Mouse (Mus musculus) MEL (cell line): ENCODE measurements around the gene Romo1. TPM values are rescaled to one million over a fixed set of nuclear protein-coding genes. Genes with fewer than 3 reads are reported as not detected.
A peak's percentile ranks its signal among the peaks of the same experiment; 100 is the strongest.

Source experiments
- DNase-seq: peaks from one replicate; pipeline ENCODE4 v3.0.0; 2011; ENCODE audit warnings: low read depth, low spot score
- H3K27ac ChIP-seq: 2 replicates; pipeline ENCODE4 v1.5.1; 2012; ENCODE audit warnings: low read depth, mild to moderate bottlenecking, control low read depth, low read length, moderate library complexity; ENCODE audit not compliant: control insufficient read depth
- H3K27me3 ChIP-seq, 2 experiments: fragments of 150-350 bp in 1 of 2; sonication (generic) in 1 of 2; 2 replicates each; pipeline ENCODE4 v1.6.1; 2012; ENCODE audit warnings: low read length in 2 of 2, mild to moderate bottlenecking in 2 of 2, improper control_type of control experiment in 1 of 2, moderate library complexity in 1 of 2; ENCODE audit not compliant: insufficient read depth in 2 of 2, control insufficient read depth in 1 of 2
- H3K36me3 ChIP-seq, 2 experiments: 2 replicates each; pipeline ENCODE4 v1.6.1; 2012 to 2014; ENCODE audit warnings: low read length in 2 of 2, improper control_type of control experiment in 1 of 2, inconsistent platforms in 1 of 2, mild to moderate bottlenecking in 1 of 2; ENCODE audit not compliant: insufficient read depth in 2 of 2, control insufficient read depth in 1 of 2
- H3K4me1 ChIP-seq, 2 experiments: fragments of 150-350 bp in 1 of 2; sonication (generic) in 1 of 2; 2 replicates each; pipeline ENCODE4 v1.6.1; 2012; ENCODE audit warnings: low read length in 2 of 2, improper control_type of control experiment in 1 of 2, mild to moderate bottlenecking in 1 of 2; ENCODE audit not compliant: insufficient read depth in 2 of 2, control insufficient read depth in 1 of 2
- H3K4me3 ChIP-seq, 2 experiments: fragments of 150-350 bp in 1 of 2; sonication (generic) in 1 of 2; 2 replicates each; pipeline ENCODE4 v1.5.1; 2012; ENCODE audit warnings: low read depth in 2 of 2, low read length in 2 of 2, mild to moderate bottlenecking in 2 of 2, moderate library complexity in 2 of 2, control low read depth in 1 of 2, improper control_type of control experiment in 1 of 2; ENCODE audit not compliant: control insufficient read depth in 1 of 2, insufficient read depth in 1 of 2
- H3K79me2 ChIP-seq: 2 replicates; pipeline ENCODE4 v1.6.1; 2012; ENCODE audit warnings: mild to moderate bottlenecking, low read length, moderate library complexity; ENCODE audit not compliant: control insufficient read depth, poor library complexity, insufficient read depth
- H3K9ac ChIP-seq: 2 replicates; pipeline ENCODE4 v1.6.1; 2012; ENCODE audit warnings: low read depth, mild to moderate bottlenecking, control low read depth, low read length, moderate library complexity; ENCODE audit not compliant: control insufficient read depth, poor library complexity, severe bottlenecking
- H3K9me3 ChIP-seq: fragments of 150-350 bp; sonication (generic); replicated peaks from 2 replicates; pipeline ENCODE4 v1.6.1; 2012; ENCODE audit warnings: mild to moderate bottlenecking, low read length, improper control_type of control experiment, moderate library complexity; ENCODE audit not compliant: insufficient read depth
- BHLHE40 ChIP-seq: IDR thresholded peaks from 2 replicates; pipeline ENCODE4 v1.6.1; 2012; ENCODE audit warnings: low read depth, mild to moderate bottlenecking, inconsistent platforms, low read length, improper control_type of control experiment, borderline replicate concordance
- CHD1 ChIP-seq: IDR thresholded peaks from 2 replicates; pipeline ENCODE4 v1.6.1; 2012; ENCODE audit warnings: low read depth, mild to moderate bottlenecking, inconsistent platforms, low read length, improper control_type of control experiment
- CHD2 ChIP-seq: IDR thresholded peaks from 2 replicates; pipeline ENCODE4 v1.6.1; 2011; ENCODE audit warnings: low read length, improper control_type of control experiment
- CTCF ChIP-seq, 3 experiments: IDR thresholded peaks in 2 of 3; conservative IDR thresholded peaks in 1 of 3; 2 replicates each; pipeline ENCODE4 v1.5.1; 2011 to 2012; ENCODE audit warnings: low read length in 3 of 3, low read depth in 2 of 3, mild to moderate bottlenecking in 2 of 3, improper control_type of control experiment in 1 of 3, inconsistent platforms in 1 of 3, mixed read lengths in 1 of 3, moderate library complexity in 1 of 3; ENCODE audit not compliant: control insufficient read depth in 1 of 3, insufficient read depth in 1 of 3, poor library complexity in 1 of 3, severe bottlenecking in 1 of 3
- E2F4 ChIP-seq: IDR thresholded peaks from 2 replicates; pipeline ENCODE4 v1.6.1; 2011; ENCODE audit warnings: low read depth, low read length, improper control_type of control experiment, borderline replicate concordance
- ELF1 ChIP-seq: IDR thresholded peaks from 2 replicates; pipeline ENCODE4 v1.6.1; 2014; ENCODE audit warnings: low read depth, mild to moderate bottlenecking, inconsistent platforms, low read length, improper control_type of control experiment, moderate library complexity
- ETS1 ChIP-seq: IDR thresholded peaks from 2 replicates; pipeline ENCODE4 v1.6.1; 2012; ENCODE audit warnings: low read depth, mild to moderate bottlenecking, inconsistent platforms, low read length, improper control_type of control experiment, moderate library complexity
- GABPA ChIP-seq: IDR thresholded peaks from 2 replicates; pipeline ENCODE4 v1.6.1; 2012; ENCODE audit warnings: low read depth, mild to moderate bottlenecking, inconsistent platforms, low read length, improper control_type of control experiment, moderate library complexity
- GATA1 ChIP-seq: IDR thresholded peaks from 2 replicates; pipeline ENCODE4 v1.6.1; 2011; ENCODE audit warnings: low read depth, low read length, improper control_type of control experiment
- HCFC1 ChIP-seq: IDR thresholded peaks from 2 replicates; pipeline ENCODE4 v1.6.1; 2012; ENCODE audit warnings: low read depth, mild to moderate bottlenecking, inconsistent platforms, low read length, improper control_type of control experiment, moderate library complexity
- JUND ChIP-seq: IDR thresholded peaks from 2 replicates; pipeline ENCODE4 v1.6.1; 2011; ENCODE audit warnings: low read depth, mild to moderate bottlenecking, improper control_type of control experiment, low read length
- KAT2A ChIP-seq: conservative IDR thresholded peaks from 2 replicates; pipeline ENCODE4 v1.6.1; 2012; ENCODE audit warnings: low read depth, low read length, improper control_type of control experiment, inconsistent platforms
- MAX ChIP-seq: IDR thresholded peaks from 2 replicates; pipeline ENCODE4 v1.6.1; 2011; ENCODE audit warnings: low read length, improper control_type of control experiment
- MAZ ChIP-seq: IDR thresholded peaks from 2 replicates; pipeline ENCODE4 v1.6.1; 2012; ENCODE audit warnings: low read depth, mild to moderate bottlenecking, inconsistent platforms, low read length, improper control_type of control experiment
- MEF2A ChIP-seq: IDR thresholded peaks from 2 replicates; pipeline ENCODE4 v1.6.1; 2014; ENCODE audit warnings: low read depth, mild to moderate bottlenecking, inconsistent platforms, low read length, improper control_type of control experiment; ENCODE audit not compliant: poor library complexity, insufficient replicate concordance, severe bottlenecking; ENCODE audit errors: extremely low read depth
- MXI1 ChIP-seq: IDR thresholded peaks from 2 replicates; pipeline ENCODE4 v1.6.1; 2011; ENCODE audit warnings: mild to moderate bottlenecking, low read depth, low read length, improper control_type of control experiment
- MYB ChIP-seq: IDR thresholded peaks from 2 replicates; pipeline ENCODE4 v1.6.1; 2011; ENCODE audit warnings: mild to moderate bottlenecking, low read depth, low read length, improper control_type of control experiment
- MYC ChIP-seq: IDR thresholded peaks from 2 replicates; pipeline ENCODE4 v1.6.1; 2011; ENCODE audit warnings: low read depth, mild to moderate bottlenecking, low read length, improper control_type of control experiment, moderate library complexity
- NELFE ChIP-seq: IDR thresholded peaks from 2 replicates; pipeline ENCODE4 v1.6.1; 2011; ENCODE audit warnings: low read depth, low read length, improper control_type of control experiment
- NRF1 ChIP-seq: IDR thresholded peaks from 2 replicates; pipeline ENCODE4 v1.6.1; 2014; ENCODE audit warnings: low read depth, mild to moderate bottlenecking, inconsistent platforms, low read length, improper control_type of control experiment, moderate library complexity; ENCODE audit not compliant: poor library complexity, insufficient read depth, severe bottlenecking
- POLR2A ChIP-seq, 2 experiments: IDR thresholded peaks; 2 replicates each; pipeline ENCODE4 v1.6.1; 2011 to 2012; ENCODE audit warnings: low read length in 2 of 2, mild to moderate bottlenecking in 2 of 2, control low read depth in 1 of 2, improper control_type of control experiment in 1 of 2, low read depth in 1 of 2, moderate library complexity in 1 of 2; ENCODE audit not compliant: control insufficient read depth in 1 of 2, insufficient read depth in 1 of 2, poor library complexity in 1 of 2
- POLR2AphosphoS2 ChIP-seq: IDR thresholded peaks from 2 replicates; pipeline ENCODE4 v1.6.1; 2011; ENCODE audit warnings: low read length, improper control_type of control experiment
- POLR2AphosphoS5 ChIP-seq: IDR thresholded peaks from 2 replicates; pipeline ENCODE4 v1.6.1; 2012; ENCODE audit warnings: low read depth, borderline replicate concordance, mild to moderate bottlenecking, inconsistent platforms, low read length, moderate library complexity, mixed read lengths
- RAD21 ChIP-seq: IDR thresholded peaks from 2 replicates; pipeline ENCODE4 v1.6.1; 2011; ENCODE audit warnings: mild to moderate bottlenecking, low read depth, low read length, improper control_type of control experiment
- RCOR1 ChIP-seq: IDR thresholded peaks from 2 replicates; pipeline ENCODE4 v1.6.1; 2012; ENCODE audit warnings: low read depth, mild to moderate bottlenecking, inconsistent platforms, low read length, improper control_type of control experiment
- SIN3A ChIP-seq: IDR thresholded peaks from 2 replicates; pipeline ENCODE4 v1.6.1; 2012; ENCODE audit warnings: low read length, improper control_type of control experiment, inconsistent platforms
- SMC3 ChIP-seq: IDR thresholded peaks from 2 replicates; pipeline ENCODE4 v1.6.1; 2011; ENCODE audit warnings: low read depth, low read length, improper control_type of control experiment
- TAL1 ChIP-seq: IDR thresholded peaks from 2 replicates; pipeline ENCODE4 v1.6.1; 2012; ENCODE audit warnings: mild to moderate bottlenecking, inconsistent platforms, low read length, moderate library complexity, mixed read lengths
- TBP ChIP-seq: IDR thresholded peaks from 2 replicates; pipeline ENCODE4 v1.8.0; 2011; ENCODE audit warnings: low read depth, low read length, improper control_type of control experiment
- USF1 ChIP-seq: IDR thresholded peaks from 2 replicates; pipeline ENCODE4 v1.6.1; 2014; ENCODE audit warnings: low read depth, mild to moderate bottlenecking, inconsistent platforms, low read length, improper control_type of control experiment, moderate library complexity
- USF2 ChIP-seq, 2 experiments: IDR thresholded peaks; 2 replicates each; pipeline ENCODE4 v1.6.1; 2011 to 2012; ENCODE audit warnings: improper control_type of control experiment in 2 of 2, low read length in 2 of 2, borderline replicate concordance in 1 of 2, inconsistent platforms in 1 of 2, low read depth in 1 of 2, mild to moderate bottlenecking in 1 of 2; ENCODE audit not compliant: insufficient read depth in 1 of 2
- ZC3H11A ChIP-seq: IDR thresholded peaks from 2 replicates; pipeline ENCODE4 v1.6.1; 2012; ENCODE audit warnings: low read depth, mild to moderate bottlenecking, inconsistent platforms, low read length, improper control_type of control experiment
- ZKSCAN1 ChIP-seq: IDR thresholded peaks from 2 replicates; pipeline ENCODE4 v1.6.1; 2012; ENCODE audit warnings: low read depth, mild to moderate bottlenecking, inconsistent platforms, low read length, improper control_type of control experiment, moderate library complexity
- ZMIZ1 ChIP-seq: IDR thresholded peaks from 2 replicates; pipeline ENCODE4 v1.6.1; 2012; ENCODE audit warnings: low read depth, mild to moderate bottlenecking, inconsistent platforms, low read length, improper control_type of control experiment, moderate library complexity
- ZNF384 ChIP-seq: IDR thresholded peaks from 2 replicates; pipeline ENCODE4 v1.6.1; 2012; ENCODE audit warnings: low read depth, mild to moderate bottlenecking, inconsistent platforms, low read length, improper control_type of control experiment
- polyA plus RNA-seq, 2 experiments: library from polyadenylated mRNA; stranded (reverse) in 1 of 2; unstranded in 1 of 2; fragments of >175 nt in 1 of 2; fragments of >200 nt in 1 of 2; gene quantifications; 2 replicates each; pipeline versions ENCODE4 v1.2.1 to v1.2.4; 2012; ENCODE audit warnings: low replicate concordance in 2 of 2, low read depth in 1 of 2; ENCODE audit not compliant: insufficient read length in 2 of 2, insufficient read depth in 1 of 2, missing spikeins in 1 of 2
- total RNA-seq: library from RNA; depleted of rRNA; stranded (reverse); fragments of 300-350 nt; gene quantifications from 2 replicates; pipeline ENCODE4 v1.2.3, GENCODE M21; 2012; rRNA removed

Gene Romo1
- 392 and 402 TPM in 2 replicates for total RNA-seq
- polyA plus RNA-seq, result 100 to 1,000 TPM in 1 of 2 experiments, not detected in 1; 554 TPM

- H3K79me2 ChIP-seq, result peaks cover 16% of the 10 kb centered on the region
- H3K4me3 ChIP-seq, result peak within 1 kb of the TSS; percentile 69 to 78
- peaks cover 17 to 19% of the 10 kb centered on the region in 2 experiments for H3K36me3 ChIP-seq
- H3K4me1 ChIP-seq, result peaks cover 0 to 2% of the 10 kb centered on the region in 2 experiments; a peak in 1 of 4 replicates
- H3K27me3 ChIP-seq, result no peaks in the 10 kb centered on the region
- peak; percentile 97 for DNase-seq
- peak within 1 kb of the TSS; percentile 66 for H3K27ac ChIP-seq
- no peaks in the 10 kb centered on the region for H3K9me3 ChIP-seq
- peak within 1 kb of the TSS; percentile 70 for H3K9ac ChIP-seq
- TF ChIP-seq POLR2AphosphoS2 (peak; percentile 71; the same call in 1 of the 2 replicates), RCOR1 (0 out of 2 replicates have a peak, but pooled peaks have one; percentile 3), TBP (peak; percentile 75), ZKSCAN1 (no peak), KAT2A (peak; percentile 72; the same call in 1 of the 2 replicates), ZMIZ1 (peak; percentile 78), MAX (peak; percentile 88), POLR2AphosphoS5 (0 out of 2 replicates have a peak, but pooled peaks have one; percentile 3), E2F4 (no peak), CTCF (IDR thresholded peaks at IDR 0.05 in 2 of 3, conservative IDR thresholded peaks at IDR 0.05 in 1 of 3; ENCODE audit: control insufficient read depth in 1 of 3, insufficient read depth in 1 of 3, low read depth in 2 of 3, low read length in 3 of 3, poor library complexity in 1 of 3, severe bottlenecking in 1 of 3) (peak in 2 of 3 experiments; percentile 35 to 45; a peak in 4 of 6 replicates), GABPA (no peak), ELF1 (peak; percentile 67; the same call in 1 of the 2 replicates), MAZ (no peak), MYB (no peak), HCFC1 (peak; percentile 93), ZC3H11A (no peak), MXI1 (peak; percentile 91), JUND (no peak), RAD21 (no peak), MYC (peak; percentile 67; the same call in 1 of the 2 replicates), NELFE (peak; percentile 89), ZNF384 (no peak), CHD1 (no peak), POLR2A (IDR thresholded peaks at IDR 0.05; ENCODE audit: control insufficient read depth in 1 of 2, insufficient read depth in 1 of 2, low read depth in 1 of 2, low read length in 2 of 2, poor library complexity in 1 of 2) (peak; percentile 24 to 94; a peak in 3 of 4 replicates), ETS1 (no peak; the same call in 1 of the 2 replicates), NRF1 (peak; percentile 61), GATA1 (no peak), SMC3 (no peak), BHLHE40 (no peak), USF1 (no peak), SIN3A (peak; percentile 86), MEF2A (no peak), USF2 (IDR thresholded peaks at IDR 0.05; ENCODE audit: borderline replicate concordance in 1 of 2, insufficient read depth in 1 of 2, low read depth in 1 of 2, low read length in 2 of 2) (no peak), CHD2 (peak; percentile 40; the same call in 1 of the 2 replicates), TAL1 (no peak)
These were observed at the start of gene Romo1, which contains the start of gene Nfs1 for GRCm38 (mm10) chr2:156143953-156144724. TSS of gene Romo1 (plus strand) at chr2:156144039. TSS of gene Nfs1 (minus strand) at chr2:156144186.
